Mouse (Mus musculus) bone marrow, adult 2 months (tissue): ENCODE measurements around the gene Lrpap1. TPM values are rescaled to one million over a fixed set of nuclear protein-coding genes. Genes with fewer than 3 reads are reported as not detected.

Experiments used
- H3K27ac ChIP-seq: fragments of 200-500 bp; 2 replicates; pipeline ENCODE4 v1.5.1; 2012; ENCODE audit warnings: low read depth, mild to moderate bottlenecking, control low read depth, inconsistent platforms, low read length; ENCODE audit not compliant: control insufficient read depth, poor library complexity, insufficient read depth
- H3K4me1 ChIP-seq: fragments of 200-500 bp; 2 replicates; pipeline ENCODE4 v1.6.1; 2011; ENCODE audit warnings: low read length; ENCODE audit not compliant: control insufficient read depth, insufficient read depth
- H3K4me3 ChIP-seq: fragments of 200-500 bp; replicated peaks from 2 replicates; pipeline ENCODE3; 2011; ENCODE audit warnings: mild to moderate bottlenecking, low read depth, low read length, control low read depth; ENCODE audit not compliant: control insufficient read depth
- CTCF ChIP-seq: fragments of 200-500 bp; IDR thresholded peaks from 2 replicates; pipeline ENCODE4 v1.5.1; 2011; ENCODE audit warnings: low read length, control low read depth; ENCODE audit not compliant: control insufficient read depth, insufficient read depth
- POLR2A ChIP-seq: fragments of 200-500 bp; IDR thresholded peaks from 2 replicates; pipeline ENCODE4 v1.6.1; 2011; ENCODE audit warnings: low read depth, mild to moderate bottlenecking, control low read depth, low read length, borderline replicate concordance; ENCODE audit not compliant: control insufficient read depth
- WGBS: fragments of 180-500 bp; shearing (Covaris S2); methylation state at CpG from one replicate; pipeline ENCODE4 v1.1.7; 2018; 5-methylcytosine and 5-hydroxymethylcytosine counted together
- polyA plus RNA-seq: library from polyadenylated mRNA; stranded (reverse); fragments of >200 nt; gene quantifications from 2 replicates; pipeline ENCODE4 v1.2.4, GENCODE M21; 2011; ENCODE audit warnings: low replicate concordance; ENCODE audit not compliant: missing spikeins, insufficient read depth, insufficient read length

Lrpap1 gene
- polyA plus RNA-seq, 1 experiment, result 21.7 TPM

- Histone ChIP-seq H3K27ac (no peak overlapping the region), H3K4me1 (no peaks in the 10 kb centered on the region), H3K4me3 (no peak overlapping the region)
- 40% methylated on average over 10 of the region's 10 CpGs for WGBS
- TF ChIP-seq CTCF (no peak), POLR2A (no peak)
These were observed 38.1 kb upstream of the Lrpap1 start for GRCm38 (mm10) chr5:35143460-35144245.

- no peak for TF ChIP-seq POLR2A
- TF ChIP-seq CTCF, result no peak
- Histone ChIP-seq H3K4me3 (no peak overlapping the region), H3K27ac (no peak overlapping the region), H3K4me1 (no peaks in the 10 kb centered on the region)
- 0% methylated on average over 1 of the region's 1 CpGs for WGBS
These were observed 37.3 kb upstream of the Lrpap1 start for GRCm38 (mm10) chr5:35142910-35143309.

- TF ChIP-seq POLR2A (no peak), CTCF (no peak)
- 56% methylated on average over 3 of the region's 3 CpGs for WGBS
- no peaks in the 10 kb centered on the region for H3K4me1 ChIP-seq
- H3K27ac ChIP-seq, result no peak overlapping the region
- H3K4me3 ChIP-seq, result no peak overlapping the region
These were observed 35.8 kb upstream of the Lrpap1 start for GRCm38 (mm10) chr5:35141316-35141715.

GRCm38 (mm10) chr5:35138183-35138611 is 32.6 kb upstream of the Lrpap1 start:
- Histone ChIP-seq H3K4me1 (no peaks in the 10 kb centered on the region), H3K4me3 (no peak overlapping the region), H3K27ac (no peak overlapping the region)
- no peak for TF ChIP-seq CTCF
- TF ChIP-seq POLR2A, result no peak
- 81% methylated on average over 11 of the region's 11 CpGs for WGBS

- no peak overlapping the region for H3K4me3 ChIP-seq
These were observed 32.1 kb upstream of the Lrpap1 start for GRCm38 (mm10) chr5:35137510-35138182.

GRCm38 (mm10) chr5:35135903-35136302 is 30.3 kb upstream of the Lrpap1 start:
- Histone ChIP-seq H3K4me1 (no peaks in the 10 kb centered on the region), H3K27ac (no peak overlapping the region), H3K4me3 (no peak overlapping the region)
- no peak for TF ChIP-seq POLR2A
- TF ChIP-seq CTCF, result no peak
- WGBS, result 59% methylated on average over 5 of the region's 5 CpGs

More at GRCm38 (mm10) chr5:35137510-35138182, 32.1 kb upstream of the Lrpap1 start:
- Histone ChIP-seq H3K27ac (no peak overlapping the region), H3K4me1 (no peaks in the 10 kb centered on the region)
- WGBS, result 39% methylated on average over 13 of the region's 13 CpGs
- TF ChIP-seq POLR2A (no peak), CTCF (no peak)

- no peak for TF ChIP-seq CTCF
- no peak for TF ChIP-seq POLR2A
- Histone ChIP-seq H3K27ac (no peak overlapping the region), H3K4me1 (no peaks in the 10 kb centered on the region), H3K4me3 (no peak overlapping the region)
- 76% methylated on average over 3 of the region's 3 CpGs for WGBS
These were observed 28.7 kb upstream of the Lrpap1 start for GRCm38 (mm10) chr5:35134286-35134685.

- Histone ChIP-seq H3K4me1 (no peaks in the 10 kb centered on the region), H3K27ac (no peak overlapping the region), H3K4me3 (no peak overlapping the region)
- 83% methylated on average over 4 of the region's 4 CpGs for WGBS
- no peak for TF ChIP-seq CTCF
- no peak for TF ChIP-seq POLR2A
These were observed 27.9 kb upstream of the Lrpap1 start for GRCm38 (mm10) chr5:35133468-35133867.
